8 mouse cellular contexts compared by ENCODE assay signal in genomic region chr1:36149411-36149810, GRCm38 (mm10).
A peak's percentile ranks its signal among the peaks of the same experiment; 100 is the strongest.
DNase-seq lines count a peak whose midpoint lies in the region; ATAC-seq and TF ChIP-seq lines count a peak whose summit lies in the region.

No protein-coding gene starts in this region.

- no peak for TF ChIP-seq POLR2A in ES-Bruce4 (IDR thresholded peaks at IDR 0.05; ENCODE audit: insufficient read depth, low read length)

- DNase-seq in hindbrain, postnatal 0 days (ENCODE audit: low spot score), result peak; percentile 52
- no peak for DNase-seq in hindbrain, embryonic 14.5 days (ENCODE audit: low spot score)
- DNase-seq in brain, adult 2 months (ENCODE audit: low read depth, low spot score), result peak; percentile 56
- DNase-seq in liver, result peak; percentile 49
- peak; percentile 53 for DNase-seq in stomach, postnatal 0 days (ENCODE audit: low spot score)
- no peak for DNase-seq in urinary bladder, postnatal 10 days (ENCODE audit: low spot score)
- no peak for DNase-seq in layer of hippocampus, adult 9-10 months (ENCODE audit: low spot score)

- no peaks in the 10 kb centered on the region for H3K4me1 ChIP-seq in hindbrain, postnatal 0 days (ENCODE audit: insufficient read depth, low read length)
- no peaks in the 10 kb centered on the region for H3K4me1 ChIP-seq in hindbrain, embryonic 14.5 days (replicated peaks; ENCODE audit: control insufficient read depth, insufficient read depth, low read length)
- H3K4me1 ChIP-seq in ES-Bruce4 (ENCODE audit: control insufficient read depth, insufficient read depth, low read length), result no peaks in the 10 kb centered on the region
- H3K4me1 ChIP-seq in stomach, postnatal 0 days (replicated peaks; ENCODE audit: control insufficient read depth, insufficient read depth), result no peaks in the 10 kb centered on the region

- H3K9me3 ChIP-seq in hindbrain, postnatal 0 days (ENCODE audit: low read length), result no peaks in the 10 kb centered on the region
- no peaks in the 10 kb centered on the region for H3K9me3 ChIP-seq in hindbrain, embryonic 14.5 days (ENCODE audit: control insufficient read depth, low read length)
- H3K9me3 ChIP-seq in ES-Bruce4 (replicated peaks; ENCODE audit: control insufficient read depth, insufficient read depth, low read length, poor library complexity, severe bottlenecking), result no peaks in the 10 kb centered on the region
- no peaks in the 10 kb centered on the region for H3K9me3 ChIP-seq in stomach, postnatal 0 days (ENCODE audit: control insufficient read depth, low read length)

- H3K36me3 ChIP-seq in hindbrain, postnatal 0 days (ENCODE audit: insufficient read depth, low read length), result peaks cover 57% of the 10 kb centered on the region
- peaks cover 95% of the 10 kb centered on the region for H3K36me3 ChIP-seq in hindbrain, embryonic 14.5 days (replicated peaks; ENCODE audit: control insufficient read depth, insufficient read depth)
- H3K36me3 ChIP-seq in ES-Bruce4 (ENCODE audit: control insufficient read depth, insufficient read depth, low read length, poor library complexity, severe bottlenecking), result peaks cover 45% of the 10 kb centered on the region
- H3K36me3 ChIP-seq in stomach, postnatal 0 days (ENCODE audit: control insufficient read depth, insufficient read depth, low read length), result peaks cover 32% of the 10 kb centered on the region

- 71% methylated on average over 1 of the region's 1 CpGs for WGBS in hindbrain, postnatal 0 days
- 77% methylated on average over 1 of the region's 1 CpGs for WGBS in hindbrain, embryonic 14.5 days
- 62% methylated on average over 1 of the region's 1 CpGs for WGBS in stomach, postnatal 0 days

- TF ChIP-seq CTCF in hindbrain, postnatal 0 days (IDR thresholded peaks at IDR 0.05; ENCODE audit: low read depth), result peak; percentile 65
- peak; percentile 68 for TF ChIP-seq CTCF in ES-Bruce4 (IDR thresholded peaks at IDR 0.05; ENCODE audit: low read depth, low read length)
- peak; percentile 69 for TF ChIP-seq CTCF in stomach, postnatal 0 days (IDR thresholded peaks at IDR 0.05; ENCODE audit: low read depth)

- TF ChIP-seq EP300 in ES-Bruce4 (IDR thresholded peaks at IDR 0.05; ENCODE audit: insufficient read depth, low read depth, low read length), result no peak
- TF ChIP-seq EP300 in stomach, postnatal 0 days (optimal IDR thresholded peaks at IDR 0.05), result no peak

- H3K9ac ChIP-seq in hindbrain, postnatal 0 days (replicated peaks; ENCODE audit: low read length), result no peak overlapping the region
- no peak overlapping the region for H3K9ac ChIP-seq in hindbrain, embryonic 14.5 days
- H3K9ac ChIP-seq in ES-Bruce4 (ENCODE audit: low read depth, poor library complexity, severe bottlenecking), result no peak overlapping the region
- H3K9ac ChIP-seq in stomach, postnatal 0 days (ENCODE audit: low read length), result no peak overlapping the region

- H3K4me3 ChIP-seq in hindbrain, postnatal 0 days (ENCODE audit: low read length), result no peak overlapping the region
- H3K4me3 ChIP-seq in hindbrain, embryonic 14.5 days (replicated peaks; ENCODE audit: low read length), result no peak overlapping the region
- H3K4me3 ChIP-seq in ES-Bruce4 (ENCODE audit: low read depth, low read length), result no peak overlapping the region
- H3K4me3 ChIP-seq in stomach, postnatal 0 days (ENCODE audit: low read depth, low read length), result no peak overlapping the region

- no peaks in the 10 kb centered on the region for H3K27me3 ChIP-seq in hindbrain, postnatal 0 days (ENCODE audit: insufficient read depth, low read length)
- no peaks in the 10 kb centered on the region for H3K27me3 ChIP-seq in hindbrain, embryonic 14.5 days (ENCODE audit: control insufficient read depth, insufficient read depth, low read length)
- H3K27me3 ChIP-seq in ES-Bruce4 (ENCODE audit: control insufficient read depth, insufficient read depth, low read length, poor library complexity, severe bottlenecking), result no peaks in the 10 kb centered on the region
- H3K27me3 ChIP-seq in stomach, postnatal 0 days (ENCODE audit: control insufficient read depth, insufficient read depth, low read length), result no peaks in the 10 kb centered on the region

- no peak for ATAC-seq in hindbrain, postnatal 0 days
- no peak for ATAC-seq in hindbrain, embryonic 14.5 days (ENCODE audit: low FRiP score)
- ATAC-seq in stomach, postnatal 0 days (ENCODE audit: low FRiP score, low TSS enrichment), result 0 out of 2 replicates have a peak, but pooled peaks have one; percentile 70

- H3K27ac ChIP-seq in hindbrain, postnatal 0 days, result no peak overlapping the region
- no peak overlapping the region for H3K27ac ChIP-seq in hindbrain, embryonic 14.5 days
- no peak overlapping the region for H3K27ac ChIP-seq in ES-Bruce4 (ENCODE audit: insufficient read depth, low read length)
- no peak overlapping the region for H3K27ac ChIP-seq in stomach, postnatal 0 days (replicated peaks)

- H3K4me2 ChIP-seq in hindbrain, postnatal 0 days (ENCODE audit: low read depth, low read length), result no peak overlapping the region
- H3K4me2 ChIP-seq in hindbrain, embryonic 14.5 days (replicated peaks), result no peak overlapping the region
- no peak overlapping the region for H3K4me2 ChIP-seq in stomach, postnatal 0 days (replicated peaks; ENCODE audit: low read depth)

Comparison
In these comparisons a context has a peak if more than half of its experiments do, and no peak if none do; other contexts are left out.
1. DNase-seq: peak in hindbrain, postnatal 0 days (single experiment), brain, adult 2 months (single experiment), liver (single experiment) and stomach, postnatal 0 days (single experiment); none in hindbrain, embryonic 14.5 days (single experiment), urinary bladder, postnatal 10 days (single experiment) and layer of hippocampus, adult 9-10 months (single experiment).
2. Peak in every context shown above with its lines, with median percentiles within 50 percentile points of each other: CTCF ChIP-seq.